Mouse (Mus musculus) thymus, adult 2 months (tissue): ENCODE measurements around the gene Fcrl5.

Experiments
- CTCF ChIP-seq: fragments of 200-500 bp; IDR thresholded peaks from 2 replicates; pipeline ENCODE4 v1.5.1; 2012; ENCODE audit warnings: mild to moderate bottlenecking, control low read depth, low read length, moderate library complexity, borderline replicate concordance; ENCODE audit not compliant: control insufficient read depth, poor library complexity, insufficient read depth; ENCODE audit errors: extremely low read depth
- POLR2A ChIP-seq: fragments of 200-500 bp; IDR thresholded peaks from 2 replicates; pipeline ENCODE4 v1.6.1; 2012; ENCODE audit warnings: mild to moderate bottlenecking, low read length, control low read depth, moderate library complexity; ENCODE audit not compliant: control insufficient read depth, poor library complexity, insufficient read depth; ENCODE audit errors: extremely low read depth

GRCm38 (mm10) chr3:87518425-87518824 lies 82.9 kb downstream of the Fcrl5 start:
- no peak for TF ChIP-seq CTCF
- TF ChIP-seq POLR2A: no peak
